Mouse (Mus musculus) forebrain, embryonic 14.5 days (tissue): ENCODE measurements around the gene Ptcra. TPM values are rescaled to one million over a fixed set of nuclear protein-coding genes. Genes with fewer than 3 reads are reported as not detected.

ENCODE experiments used
- ATAC-seq: fragments of 200-750 bp; cut with Nextera tagmentation; 2 replicates; pipeline ENCODE4 v1.8.0; 2017; ENCODE audit warnings: mild to moderate bottlenecking, moderate library complexity
- DNase-seq: peaks from one replicate; pipeline ENCODE4 v3.0.0-alpha.2; 2015; ENCODE audit warnings: low spot score
- H3K27ac ChIP-seq: fragments of 300-500 bp; sonication (generic); 2 replicates; pipeline ENCODE4 v1.5.1; 2014; ENCODE audit warnings: low read depth, mild to moderate bottlenecking, control low read depth, low read length, moderate library complexity
- H3K27me3 ChIP-seq: fragments of 300-500 bp; sonication (generic); replicated peaks from 2 replicates; pipeline ENCODE4 v1.6.1; 2014; ENCODE audit warnings: low read length, control low read depth, mixed read lengths; ENCODE audit not compliant: control insufficient read depth, insufficient read depth
- H3K36me3 ChIP-seq: fragments of 300-500 bp; sonication (generic); 2 replicates; pipeline ENCODE4 v1.6.1; 2014; ENCODE audit warnings: low read length, control low read depth; ENCODE audit not compliant: control insufficient read depth, insufficient read depth
- H3K4me1 ChIP-seq: fragments of 300-500 bp; sonication (generic); 2 replicates; pipeline ENCODE4 v1.6.1; 2014; ENCODE audit warnings: antibody characterized with exemption, low read length, control low read depth; ENCODE audit not compliant: control insufficient read depth, insufficient read depth
- H3K4me2 ChIP-seq: fragments of 300-500 bp; sonication (generic); 2 replicates; pipeline ENCODE4 v1.6.1; 2014; ENCODE audit warnings: mild to moderate bottlenecking, control low read depth, low read length
- H3K4me3 ChIP-seq: fragments of 300-500 bp; sonication (generic); 2 replicates; pipeline ENCODE4 v1.5.1; 2014; ENCODE audit warnings: low read depth, low read length, control low read depth
- H3K9ac ChIP-seq: fragments of 300-500 bp; sonication (generic); 2 replicates; pipeline ENCODE4 v1.6.1; 2014; ENCODE audit warnings: mild to moderate bottlenecking, low read length, control low read depth, moderate library complexity
- H3K9me3 ChIP-seq: fragments of 300-500 bp; sonication (generic); replicated peaks from 2 replicates; pipeline ENCODE4 v1.6.1; 2016; ENCODE audit warnings: low read length, control low read depth, mixed read lengths; ENCODE audit not compliant: control insufficient read depth
- WGBS: fragments of 180-500 bp; shearing (Covaris S2); extraction: QIAGEN DNeasy Blood & Tissue Kit; methylation state at CpG from one replicate; pipeline ENCODE4 v1.1.7; 2014; 5-methylcytosine and 5-hydroxymethylcytosine counted together
- polyA plus RNA-seq: library from polyadenylated mRNA; unstranded; fragments of >200 nt; fragmentation: Nextera tagmentation; extraction: Ambion mirVana; gene quantifications from 2 replicates; pipeline ENCODE4 v1.2.1, GENCODE M21; 2014

Gene Ptcra
- polyA plus RNA-seq, 1 experiment from 2014 or later: 0.22 TPM

- Histone ChIP-seq H3K27ac (no peak overlapping the region), H3K4me1 (no peaks in the 10 kb centered on the region), H3K4me3 (no peak overlapping the region), H3K9me3 (no peaks in the 10 kb centered on the region), H3K36me3 (peaks cover 41% of the 10 kb centered on the region), H3K27me3 (no peaks in the 10 kb centered on the region), H3K9ac (no peak overlapping the region), H3K4me2 (no peak overlapping the region)
- over 99% methylated on average over 6 of the region's 6 CpGs for WGBS
- ATAC-seq: no peak
- DNase-seq: no peak
These were observed 22.2 kb downstream of the Ptcra start for GRCm38 (mm10) chr17:46741305-46741704.

- Histone ChIP-seq H3K9me3 (no peaks in the 10 kb centered on the region), H3K4me3 (no peak overlapping the region), H3K4me2 (no peak overlapping the region), H3K27me3 (no peaks in the 10 kb centered on the region), H3K27ac (no peak overlapping the region), H3K9ac (no peak overlapping the region), H3K36me3 (peaks cover 28% of the 10 kb centered on the region; the same call in 1 of the 2 replicates), H3K4me1 (no peaks in the 10 kb centered on the region)
- WGBS: 63% methylated on average over 9 of the region's 10 CpGs
- DNase-seq (no peak), ATAC-seq (no peak)
These were observed 27.4 kb downstream of the Ptcra start for GRCm38 (mm10) chr17:46736160-46736559.

GRCm38 (mm10) chr17:46735287-46735686, 28.2 kb downstream of the Ptcra start:
- peaks cover 28% of the 10 kb centered on the region; the same call in 1 of the 2 replicates for H3K36me3 ChIP-seq
- no peaks in the 10 kb centered on the region for H3K4me1 ChIP-seq
- 95% methylated on average over 7 of the region's 7 CpGs for WGBS
- H3K9me3 ChIP-seq: no peaks in the 10 kb centered on the region
- no peak overlapping the region for H3K4me3 ChIP-seq
- no peak overlapping the region for H3K9ac ChIP-seq
- H3K27ac ChIP-seq: no peak overlapping the region
- no peak for ATAC-seq
- no peaks in the 10 kb centered on the region for H3K27me3 ChIP-seq
- DNase-seq: no peak
- H3K4me2 ChIP-seq: no peak overlapping the region

DNA sequence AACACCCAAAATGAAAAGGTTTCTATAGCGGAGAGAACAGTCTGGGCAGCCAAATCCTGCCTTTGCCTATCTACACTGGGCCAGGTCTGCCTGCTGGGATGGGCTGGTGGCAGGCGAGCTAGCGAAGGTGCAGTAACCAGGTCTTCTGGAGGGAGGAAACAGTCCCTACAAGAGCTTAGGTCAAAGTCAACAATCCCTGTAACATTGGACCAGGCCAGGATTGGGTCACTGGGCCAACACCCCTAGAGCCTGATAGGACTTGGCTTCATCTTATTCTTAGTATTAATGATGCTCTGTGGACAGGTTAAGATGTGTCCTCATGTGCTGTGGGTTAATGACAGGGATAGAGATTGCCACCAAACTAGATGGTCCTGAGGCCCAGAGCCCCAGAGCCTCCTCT, 29.5 kb downstream of the Ptcra start:
- H3K4me1 ChIP-seq: no peaks in the 10 kb centered on the region
- no peak overlapping the region for H3K27ac ChIP-seq
- ATAC-seq: no peak
- no peak overlapping the region for H3K4me3 ChIP-seq
- no peak overlapping the region for H3K4me2 ChIP-seq
- peaks cover 2% of the 10 kb centered on the region; the same call in 1 of the 2 replicates for H3K27me3 ChIP-seq
- 93% methylated on average over 3 of the region's 3 CpGs for WGBS
- H3K9ac ChIP-seq: no peak overlapping the region
- peaks cover 28% of the 10 kb centered on the region; the same call in 1 of the 2 replicates for H3K36me3 ChIP-seq
- DNase-seq: no peak
- H3K9me3 ChIP-seq: no peaks in the 10 kb centered on the region

DNA sequence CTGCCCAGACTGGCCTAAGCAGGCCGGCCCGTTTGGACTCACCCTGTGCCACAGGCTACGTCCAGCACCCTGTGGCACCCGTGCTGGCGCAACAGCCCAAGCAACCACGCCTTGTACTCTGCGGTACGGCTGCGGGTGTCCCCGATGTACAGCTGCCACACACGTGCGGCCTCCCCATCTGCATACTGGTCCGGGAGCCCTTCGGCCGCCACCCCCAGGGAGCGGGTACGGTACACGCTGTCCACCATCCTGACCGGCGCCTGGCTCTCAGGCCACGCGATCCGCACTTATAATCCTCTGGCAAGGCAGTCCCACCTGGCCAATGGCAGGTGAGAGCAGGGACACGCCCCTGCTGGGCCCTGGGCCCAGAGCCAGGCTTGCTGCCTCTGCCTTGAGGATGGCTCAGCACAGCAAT, 34.6 kb downstream of the Ptcra start, which contains the start of gene Gnmt:
Gene Gnmt, minus strand, starts transcription at position 265 of the 415 bp plus-strand sequence.
- H3K27me3 ChIP-seq: peaks cover 6% of the 10 kb centered on the region; the same call in 1 of the 2 replicates
- peak within 1 kb of the TSS; percentile 43; the same call in 1 of the 2 replicates for H3K9ac ChIP-seq
- no peaks in the 10 kb centered on the region for H3K4me1 ChIP-seq
- H3K9me3 ChIP-seq: no peaks in the 10 kb centered on the region
- peaks cover 3% of the 10 kb centered on the region; the same call in 1 of the 2 replicates for H3K36me3 ChIP-seq
- no peak within 1 kb of the TSS for H3K4me3 ChIP-seq
- 21% methylated on average over 24 of the region's 24 CpGs for WGBS
- no peak within 1 kb of the TSS for H3K27ac ChIP-seq
- DNase-seq: no peak
- H3K4me2 ChIP-seq: no peak within 1 kb of the TSS
- no peak for ATAC-seq

- Histone ChIP-seq H3K4me2 (no peak overlapping the region), H3K27me3 (peaks cover 6% of the 10 kb centered on the region; the same call in 1 of the 2 replicates), H3K9ac (0 out of 2 replicates have a peak overlapping the region, but pooled peaks have one; percentile 43), H3K4me3 (no peak overlapping the region), H3K4me1 (no peaks in the 10 kb centered on the region), H3K27ac (no peak overlapping the region), H3K36me3 (peaks cover 7% of the 10 kb centered on the region), H3K9me3 (no peaks in the 10 kb centered on the region)
- DNase-seq (no peak), ATAC-seq (no peak)
- 55% methylated on average over 11 of the region's 11 CpGs for whole genome bisulfite sequencing
These were observed 35.0 kb downstream of the Ptcra start for GRCm38 (mm10) chr17:46728496-46728895.

- Histone ChIP-seq H3K27ac (no peak overlapping the region), H3K4me3 (no peak overlapping the region), H3K36me3 (peaks cover 10% of the 10 kb centered on the region), H3K4me1 (no peaks in the 10 kb centered on the region), H3K27me3 (peaks cover 6% of the 10 kb centered on the region; the same call in 1 of the 2 replicates), H3K9me3 (no peaks in the 10 kb centered on the region), H3K9ac (no peak overlapping the region), H3K4me2 (no peak overlapping the region)
- ATAC-seq (no peak), DNase-seq (no peak)
- 38% methylated on average over 6 of the region's 6 CpGs for WGBS
These were observed 35.5 kb downstream of the Ptcra start for GRCm38 (mm10) chr17:46728021-46728420.

DNA sequence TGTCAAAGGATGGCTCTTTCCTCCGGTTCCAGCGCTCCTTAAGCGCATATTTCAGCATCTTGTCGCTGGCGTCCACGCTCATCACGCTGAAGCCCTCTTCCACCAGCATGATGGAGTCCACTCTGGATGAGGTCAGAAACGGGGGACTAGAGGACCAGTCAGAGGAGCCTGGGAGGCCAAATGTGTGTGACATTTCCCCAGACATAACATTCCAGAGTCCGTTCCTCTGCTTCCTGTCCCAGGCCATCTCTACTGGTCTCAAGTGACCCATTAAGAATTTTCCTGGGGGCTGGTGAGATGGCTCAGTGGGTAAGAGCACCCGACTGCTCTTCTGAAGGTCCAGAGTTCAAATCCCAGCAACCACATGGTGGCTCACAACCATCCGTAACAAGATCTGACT, 36.2 kb downstream of the Ptcra start:
- peaks cover 6% of the 10 kb centered on the region; the same call in 1 of the 2 replicates for H3K27me3 ChIP-seq
- no peak overlapping the region for H3K27ac ChIP-seq
- no peak overlapping the region for H3K4me2 ChIP-seq
- H3K9ac ChIP-seq: no peak overlapping the region
- H3K4me3 ChIP-seq: no peak overlapping the region
- DNase-seq (no peak), ATAC-seq (no peak)
- 91% methylated on average over 11 of the region's 11 CpGs for WGBS
- no peaks in the 10 kb centered on the region for H3K9me3 ChIP-seq
- H3K36me3 ChIP-seq: peaks cover 13% of the 10 kb centered on the region
- no peaks in the 10 kb centered on the region for H3K4me1 ChIP-seq

GRCm38 (mm10) chr17:46725731-46726645, 37.5 kb downstream of the Ptcra start:
- ATAC-seq (no peak), DNase-seq (no peak)
- H3K27me3 ChIP-seq: peaks cover 6% of the 10 kb centered on the region; the same call in 1 of the 2 replicates
- H3K27ac ChIP-seq: no peak overlapping the region
- H3K9ac ChIP-seq: no peak overlapping the region
- H3K4me2 ChIP-seq: no peak overlapping the region
- no peaks in the 10 kb centered on the region for H3K9me3 ChIP-seq
- H3K4me1 ChIP-seq: no peaks in the 10 kb centered on the region
- no peak overlapping the region for H3K4me3 ChIP-seq
- peaks cover 22% of the 10 kb centered on the region for H3K36me3 ChIP-seq
- 93% methylated on average over 26 of the region's 26 CpGs for WGBS
